Mouse (Mus musculus) CH12.LX (cell line): Measurements from ENCODE around the gene Pptc7. TPM values are rescaled to one million over a fixed set of nuclear protein-coding genes. Genes with fewer than 3 reads are reported as not detected.
A peak's percentile ranks its signal among the peaks of the same experiment; 100 is the strongest.

ENCODE experiments used
- DNase-seq: peaks from one replicate; pipeline ENCODE4 v3.0.0-alpha.2; 2013; ENCODE audit errors: extremely low read depth
- H3K27ac ChIP-seq: 2 replicates; pipeline ENCODE4 v1.5.1; 2012; ENCODE audit warnings: low read depth, mild to moderate bottlenecking, control low read depth, moderate library complexity; ENCODE audit not compliant: insufficient read depth
- H3K27me3 ChIP-seq: replicated peaks from 2 replicates; pipeline ENCODE3; 2012; ENCODE audit warnings: inconsistent platforms
- H3K36me3 ChIP-seq, 2 experiments: replicated peaks in 1 of 2; 2 replicates each; pipeline versions ENCODE3 to v1.6.1; 2012; ENCODE audit warnings: inconsistent platforms in 1 of 2, low read length in 1 of 2, mild to moderate bottlenecking in 1 of 2, mixed read lengths in 1 of 2, moderate library complexity in 1 of 2; ENCODE audit not compliant: control insufficient read depth in 1 of 2, insufficient read depth in 1 of 2
- H3K4me1 ChIP-seq, 2 experiments: 2 replicates each; pipeline ENCODE4 v1.6.1; 2012; ENCODE audit warnings: inconsistent platforms in 1 of 2, moderate library complexity in 1 of 2; ENCODE audit not compliant: insufficient read depth in 2 of 2, control insufficient read depth in 1 of 2
- H3K4me2 ChIP-seq: 2 replicates; pipeline ENCODE4 v1.6.1; 2012; ENCODE audit warnings: low read depth, mild to moderate bottlenecking, control low read depth; ENCODE audit not compliant: poor library complexity, insufficient read depth, severe bottlenecking
- H3K4me3 ChIP-seq, 3 experiments: fragments of 150-350 bp in 1 of 3; sonication (generic) in 1 of 3; replicated peaks in 1 of 3; 2 replicates each; pipeline versions ENCODE3 to v1.5.1; 2011 to 2012; ENCODE audit warnings: low read depth in 2 of 3, low read length in 2 of 3, mild to moderate bottlenecking in 2 of 3, moderate library complexity in 2 of 3, control low read depth in 1 of 3, improper control_type of control experiment in 1 of 3, inconsistent platforms in 1 of 3, mixed read lengths in 1 of 3; ENCODE audit not compliant: poor library complexity in 1 of 3
- H3K79me2 ChIP-seq: replicated peaks from 2 replicates; pipeline ENCODE4 v1.6.1; 2012; ENCODE audit warnings: mild to moderate bottlenecking, moderate library complexity; ENCODE audit not compliant: control insufficient read depth, poor library complexity, insufficient read depth, severe bottlenecking; ENCODE audit errors: extremely low read depth
- H3K9ac ChIP-seq: 2 replicates; pipeline ENCODE4 v1.6.1; 2012; ENCODE audit warnings: low read depth, mild to moderate bottlenecking, control low read depth, moderate library complexity; ENCODE audit not compliant: insufficient read depth
- H3K9me3 ChIP-seq: replicated peaks from 2 replicates; pipeline ENCODE3; 2012; ENCODE audit warnings: low read length, inconsistent platforms, mixed read lengths
- BHLHE40 ChIP-seq: IDR thresholded peaks from 2 replicates; pipeline ENCODE4 v1.6.1; 2011; ENCODE audit warnings: mild to moderate bottlenecking, low read depth, low read length, improper control_type of control experiment
- CHD2 ChIP-seq: IDR thresholded peaks from 2 replicates; pipeline ENCODE4 v1.6.1; 2011; ENCODE audit warnings: low read length, improper control_type of control experiment
- CTCF ChIP-seq, 2 experiments: IDR thresholded peaks in 1 of 2; conservative IDR thresholded peaks in 1 of 2; 2 replicates each; pipeline ENCODE4 v1.5.1; 2011 to 2012; ENCODE audit warnings: low read depth in 2 of 2, low read length in 2 of 2, improper control_type of control experiment in 1 of 2, inconsistent platforms in 1 of 2, mild to moderate bottlenecking in 1 of 2, moderate library complexity in 1 of 2
- E2F4 ChIP-seq: IDR thresholded peaks from 2 replicates; pipeline ENCODE4 v1.6.1; 2011; ENCODE audit warnings: low read depth, low read length, improper control_type of control experiment; ENCODE audit not compliant: insufficient replicate concordance
- ELF1 ChIP-seq: IDR thresholded peaks from 2 replicates; pipeline ENCODE4 v1.6.1; 2014; ENCODE audit warnings: low read depth, mild to moderate bottlenecking, inconsistent platforms, low read length, improper control_type of control experiment
- EP300 ChIP-seq: IDR thresholded peaks from 2 replicates; pipeline ENCODE4 v1.6.1; 2011; ENCODE audit warnings: low read length, improper control_type of control experiment
- ETS1 ChIP-seq: conservative IDR thresholded peaks from 2 replicates; pipeline ENCODE4 v1.6.1; 2012; ENCODE audit warnings: low read depth, mild to moderate bottlenecking, inconsistent platforms, low read length, improper control_type of control experiment, moderate library complexity
- HCFC1 ChIP-seq: IDR thresholded peaks from 2 replicates; pipeline ENCODE4 v1.6.1; 2012; ENCODE audit warnings: low read depth, mild to moderate bottlenecking, inconsistent platforms, low read length, improper control_type of control experiment
- IRF4 ChIP-seq: IDR thresholded peaks from 2 replicates; pipeline ENCODE4 v1.6.1; 2014; ENCODE audit warnings: low read depth, mild to moderate bottlenecking, inconsistent platforms, low read length, improper control_type of control experiment
- JUN ChIP-seq: IDR thresholded peaks from 2 replicates; pipeline ENCODE4 v1.6.1; 2011; ENCODE audit warnings: low read depth, mild to moderate bottlenecking, low read length, improper control_type of control experiment, moderate library complexity; ENCODE audit not compliant: insufficient read depth
- JUND ChIP-seq: conservative IDR thresholded peaks from 2 replicates; pipeline ENCODE4 v1.6.1; 2011; ENCODE audit warnings: low read depth, low read length, improper control_type of control experiment
- KAT2A ChIP-seq: IDR thresholded peaks from 2 replicates; pipeline ENCODE4 v1.6.1; 2012; ENCODE audit warnings: low read length, improper control_type of control experiment, inconsistent platforms; ENCODE audit not compliant: insufficient replicate concordance
- MAX ChIP-seq: IDR thresholded peaks from 2 replicates; pipeline ENCODE4 v1.6.1; 2011; ENCODE audit warnings: low read length, improper control_type of control experiment
- MAZ ChIP-seq: IDR thresholded peaks from 2 replicates; pipeline ENCODE4 v1.6.1; 2012; ENCODE audit warnings: low read depth, mild to moderate bottlenecking, inconsistent platforms, low read length, improper control_type of control experiment, moderate library complexity
- MYC ChIP-seq: IDR thresholded peaks from 2 replicates; pipeline ENCODE4 v1.6.1; 2011; ENCODE audit warnings: low read depth, mild to moderate bottlenecking, improper control_type of control experiment, low read length
- NELFE ChIP-seq: IDR thresholded peaks from 2 replicates; pipeline ENCODE4 v1.6.1; 2011; ENCODE audit warnings: low read depth, low read length, improper control_type of control experiment
- PAX5 ChIP-seq: IDR thresholded peaks from 2 replicates; pipeline ENCODE4 v1.6.1; 2012; ENCODE audit warnings: low read length, inconsistent platforms, mixed read lengths
- POLR2A ChIP-seq: IDR thresholded peaks from 2 replicates; pipeline ENCODE4 v1.6.1; 2011; ENCODE audit warnings: low read depth, mild to moderate bottlenecking, improper control_type of control experiment, low read length
- POLR2AphosphoS2 ChIP-seq: IDR thresholded peaks from 2 replicates; pipeline ENCODE4 v1.6.1; 2011; ENCODE audit warnings: low read depth, low read length, improper control_type of control experiment
- RAD21 ChIP-seq: IDR thresholded peaks from 2 replicates; pipeline ENCODE4 v1.6.1; 2011; ENCODE audit warnings: low read depth, mild to moderate bottlenecking, low read length, improper control_type of control experiment, moderate library complexity
- RCOR1 ChIP-seq: conservative IDR thresholded peaks from 2 replicates; pipeline ENCODE4 v1.6.1; 2012; ENCODE audit warnings: low read depth, mild to moderate bottlenecking, inconsistent platforms, low read length, improper control_type of control experiment
- SIN3A ChIP-seq: IDR thresholded peaks from 2 replicates; pipeline ENCODE4 v1.6.1; 2012; ENCODE audit warnings: low read length, improper control_type of control experiment, inconsistent platforms
- SMC3 ChIP-seq: IDR thresholded peaks from 2 replicates; pipeline ENCODE4 v1.6.1; 2011; ENCODE audit warnings: low read depth, low read length, improper control_type of control experiment
- TBP ChIP-seq: conservative IDR thresholded peaks from 2 replicates; pipeline ENCODE4 v1.6.1; 2011; ENCODE audit warnings: low read depth, low read length, improper control_type of control experiment
- TCF12 ChIP-seq: IDR thresholded peaks from 2 replicates; pipeline ENCODE4 v1.6.1; 2014; ENCODE audit warnings: low read depth, mild to moderate bottlenecking, inconsistent platforms, low read length, improper control_type of control experiment
- USF1 ChIP-seq: IDR thresholded peaks from 2 replicates; pipeline ENCODE4 v1.6.1; 2014; ENCODE audit warnings: low read depth, mild to moderate bottlenecking, inconsistent platforms, low read length, improper control_type of control experiment
- ZC3H11A ChIP-seq: IDR thresholded peaks from 2 replicates; pipeline ENCODE4 v1.6.1; 2012; ENCODE audit warnings: low read depth, mild to moderate bottlenecking, inconsistent platforms, low read length, improper control_type of control experiment
- ZMIZ1 ChIP-seq: IDR thresholded peaks from 2 replicates; pipeline ENCODE4 v1.6.1; 2012; ENCODE audit warnings: low read depth, mild to moderate bottlenecking, inconsistent platforms, low read length, improper control_type of control experiment
- dilution Hi-C: fragments of 300-500 bp; cut with MboI; formaldehyde crosslinking; loops from 2 replicates; pipeline ENCODE4 v1.14.3; 2020; ENCODE audit warnings: low sequenced_read_pairs; ENCODE audit not compliant: extremely low pct_unique_long_range_greater_than_20kb, extremely low pct_ligation_motif_present
- in situ Hi-C: fragments of 300-500 bp; cut with MboI; formaldehyde crosslinking; loops from 3 replicates; pipeline ENCODE4 v1.14.3; 2019; ENCODE audit warnings: low sequenced_read_pairs, low pct_ligation_motif_present, low pct_unique_long_range_greater_than_20kb, mixed read lengths
- polyA plus RNA-seq: library from polyadenylated mRNA; unstranded; fragments of >175 nt; gene quantifications from 2 replicates; pipeline ENCODE4 v1.2.1, GENCODE M21; 2012; ENCODE audit warnings: low read depth; ENCODE audit not compliant: insufficient read length
- total RNA-seq, 2 experiments: library from RNA; depleted of rRNA; stranded (reverse); fragments of 300-350 nt in 1 of 2; fragments of >200 nt in 1 of 2; gene quantifications; 2 replicates each; pipeline ENCODE4 v1.2.3; 2012 to 2014

The Pptc7 gene
- total and polyA plus RNA-seq, 3 experiments = 17.1 to 25.9 (median 23.6) TPM

DNA sequence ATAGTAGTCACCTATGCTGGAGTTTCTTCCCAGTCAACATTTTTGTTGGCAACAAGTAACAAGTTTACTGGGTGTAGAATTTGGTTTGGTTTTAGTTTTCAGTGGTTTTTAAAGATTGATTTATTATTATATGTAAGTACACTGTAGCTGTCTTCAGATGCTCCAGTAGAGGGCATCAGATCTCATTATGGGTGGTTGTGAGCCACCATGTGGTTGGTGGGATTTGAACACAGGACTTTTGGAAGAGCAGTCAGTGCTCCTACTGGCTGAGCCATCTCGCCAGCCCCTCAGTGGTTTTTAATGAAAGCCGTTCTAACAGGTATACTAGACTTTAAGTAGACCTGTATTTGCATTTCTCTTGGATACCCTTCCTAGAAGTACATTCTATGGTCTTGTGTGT lies 18.2 kb upstream of the Pptc7 start:
- no peak for DNase-seq

DNA sequence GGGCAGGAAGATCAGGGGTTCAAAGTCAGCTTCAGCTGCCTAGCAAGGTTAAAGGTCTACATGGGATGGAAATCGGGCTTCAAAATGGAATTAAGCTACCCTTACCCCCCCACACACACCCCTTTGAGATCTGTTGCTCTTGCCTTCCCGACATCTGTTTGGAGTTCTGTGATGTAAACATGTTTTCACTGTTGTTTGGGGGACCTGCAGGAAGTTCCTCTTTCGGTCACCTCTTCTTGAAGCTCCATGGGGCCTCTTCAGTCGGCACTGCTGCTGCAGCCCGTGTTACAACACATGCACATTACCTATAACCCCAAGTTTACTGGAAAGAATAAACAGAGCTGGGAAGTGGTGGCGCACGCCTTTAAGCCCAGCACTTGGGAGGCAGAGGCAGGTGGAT lies 17.0 kb upstream of the Pptc7 start:
- in situ Hi-C loops = loop anchor here (25.0 kb wide), 1 partner anchor 130 kb away; the partner anchor contains the start of gene Ccdc63
- dilution Hi-C loops = no loop called here
- H3K27ac ChIP-seq = no peak overlapping the region

More for the DNA sequence above, 18.2 kb upstream of the Pptc7 start:
- H3K27ac ChIP-seq = no peak overlapping the region
- dilution Hi-C loops = no loop called here
- no peaks in the 10 kb centered on the region for H3K79me2 ChIP-seq
- H3K27me3 ChIP-seq = no peaks in the 10 kb centered on the region
- in situ Hi-C loops = loop anchor here (25.0 kb wide), 1 partner anchor 129 kb away; the partner anchor contains the start of gene Ccdc63
- TF ChIP-seq ETS1 (no peak), HCFC1 (no peak), NELFE (0 out of 2 replicates have a peak, but pooled peaks have one; percentile 4), ELF1 (no peak), SMC3 (peak; percentile 25), CTCF (conservative IDR thresholded peaks at IDR 0.05 in 1 of 2, IDR thresholded peaks at IDR 0.05 in 1 of 2; ENCODE audit: low read depth in 2 of 2, low read length in 2 of 2) (peak in 1 of 2 experiments; percentile 56; a peak in 2 of 4 replicates)
- H3K9me3 ChIP-seq = no peaks in the 10 kb centered on the region
- peaks cover 5 to 40% of the 10 kb centered on the region in 2 experiments; a peak in 2 of 4 replicates for H3K4me1 ChIP-seq
- H3K4me2 ChIP-seq = no peak overlapping the region
- no peak overlapping the region for H3K9ac ChIP-seq
- H3K4me3 ChIP-seq = no peak overlapping the region
- H3K36me3 ChIP-seq = peaks cover 5 to 6% of the 10 kb centered on the region in 2 experiments

DNA sequence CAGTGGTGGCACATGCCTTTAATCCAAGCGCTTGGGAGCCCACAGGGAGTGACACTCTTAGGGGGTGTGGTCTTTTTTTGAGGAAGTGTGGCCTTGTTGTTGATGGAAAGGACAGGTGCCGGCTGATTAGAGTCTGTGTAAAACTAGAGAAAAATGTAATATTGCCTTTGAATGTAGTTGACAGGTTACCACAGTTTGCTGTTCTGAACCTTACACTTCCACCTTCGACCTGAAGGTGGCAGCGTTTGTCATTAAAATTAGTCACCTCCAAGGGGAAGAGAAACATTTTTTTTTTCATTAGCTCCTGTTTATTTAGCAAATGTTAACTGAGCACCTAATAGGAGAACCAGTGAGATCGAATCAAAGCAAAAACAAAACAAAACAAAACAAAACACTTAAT lies 16.3 kb upstream of the Pptc7 start:
- H3K36me3 ChIP-seq = no peaks in the 10 kb centered on the region
- H3K27me3 ChIP-seq = no peaks in the 10 kb centered on the region
- peak; percentile 74 for DNase-seq
- H3K4me3 ChIP-seq = no peak overlapping the region
- no peak overlapping the region for H3K4me2 ChIP-seq
- no peaks in the 10 kb centered on the region for H3K9me3 ChIP-seq
- in situ Hi-C loops (loop anchor here (25.0 kb wide), 1 partner anchor 131 kb away; the partner anchor contains the start of gene Ccdc63), dilution Hi-C loops (no loop called here)
- H3K79me2 ChIP-seq = no peaks in the 10 kb centered on the region
- peaks cover 2 to 23% of the 10 kb centered on the region in 2 experiments; a peak in 2 of 4 replicates for H3K4me1 ChIP-seq
- H3K27ac ChIP-seq = no peak overlapping the region
- no peak overlapping the region for H3K9ac ChIP-seq
- TF ChIP-seq SIN3A (no peak), KAT2A (no peak), E2F4 (no peak), JUND (peak; percentile 23; the same call in 1 of the 2 replicates), IRF4 (0 out of 2 replicates have a peak, but pooled peaks have one; percentile 22), ZC3H11A (peak; percentile 71), SMC3 (peak; percentile 89), POLR2AphosphoS2 (no peak), ETS1 (no peak), CHD2 (no peak), RCOR1 (no peak), ZMIZ1 (no peak), TCF12 (no peak), TBP (no peak)

More for the DNA sequence above, 17.0 kb upstream of the Pptc7 start:
- H3K36me3 ChIP-seq = no peaks in the 10 kb centered on the region
- H3K4me1 ChIP-seq = peaks cover 2 to 28% of the 10 kb centered on the region in 2 experiments; a peak in 2 of 4 replicates
- H3K27me3 ChIP-seq = no peaks in the 10 kb centered on the region
- DNase-seq = no peak
- no peaks in the 10 kb centered on the region for H3K9me3 ChIP-seq
- no peak overlapping the region for H3K9ac ChIP-seq
- no peak overlapping the region for H3K4me3 ChIP-seq
- no peaks in the 10 kb centered on the region for H3K79me2 ChIP-seq
- TF ChIP-seq E2F4 = no peak
- no peak for TF ChIP-seq POLR2A
- no peak for TF ChIP-seq USF1
- no peak for TF ChIP-seq PAX5
- no peak for TF ChIP-seq KAT2A
- no peak for TF ChIP-seq SMC3
- TF ChIP-seq ETS1 = no peak
- no peak for TF ChIP-seq MAX
- TF ChIP-seq RAD21 = no peak
- no peak for TF ChIP-seq HCFC1
- TF ChIP-seq SIN3A = no peak
- no peak for TF ChIP-seq JUN
- TF ChIP-seq MAZ = no peak
- TF ChIP-seq MYC = no peak
- TF ChIP-seq EP300 = no peak
- TF ChIP-seq BHLHE40 = no peak
- TF ChIP-seq IRF4 = no peak
- no peak for TF ChIP-seq ZMIZ1
- TF ChIP-seq RCOR1 = no peak
- H3K4me2 ChIP-seq = no peak overlapping the region
